Mouse (Mus musculus) ovary, adult 10 weeks (tissue): ENCODE results near the gene Lrr1. TPM values are rescaled to one million over a fixed set of nuclear protein-coding genes. Genes with fewer than 3 reads are reported as not detected.

Experiments
- polyA plus RNA-seq: library from polyadenylated mRNA; stranded (reverse); fragments of 350-450 nt; fragmentation: Illumina TruSeq; extraction: RNeasy Lipid Tissue Mini Kit (QIAGEN cat#74804); gene quantifications from one replicate; pipeline ENCODE4 v1.2.3, GENCODE M21; 2014

Gene Lrr1
- 25.0 TPM for polyA plus RNA-seq

DNA sequence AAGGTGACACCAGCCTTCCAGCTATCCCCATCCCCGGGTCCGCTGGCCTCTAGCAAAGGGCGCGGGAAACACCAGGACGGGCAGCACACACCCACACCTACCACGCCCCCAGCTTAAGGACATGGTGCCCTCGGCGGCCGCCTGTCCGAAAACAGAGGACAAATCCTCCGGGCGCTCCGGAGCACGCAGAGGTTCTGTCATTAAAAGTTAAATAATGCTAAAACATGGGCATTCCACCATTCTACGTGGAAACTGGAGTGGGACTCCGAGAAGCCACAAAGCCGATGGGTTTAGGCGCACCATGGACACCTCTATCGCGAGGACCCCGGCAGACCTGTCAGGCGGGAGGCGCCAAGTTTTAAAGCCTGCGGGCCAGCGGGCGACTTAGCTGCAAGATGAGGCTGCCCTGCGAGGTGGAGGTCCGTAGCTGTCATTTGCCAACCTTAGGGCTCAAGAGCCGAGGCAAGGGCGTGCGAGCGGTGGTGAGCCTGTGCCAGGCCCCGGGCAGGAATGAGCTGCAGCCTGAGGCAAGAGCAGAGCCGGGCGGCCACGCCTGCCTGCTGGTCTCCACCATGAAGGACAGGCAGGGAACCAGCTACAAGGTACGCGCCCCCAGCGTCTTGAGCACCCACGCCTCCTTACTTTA lies at the start of gene Lrr1:
Gene Lrr1 (plus strand): TSS at position 354 of the 646 bp plus-strand sequence.

DNA sequence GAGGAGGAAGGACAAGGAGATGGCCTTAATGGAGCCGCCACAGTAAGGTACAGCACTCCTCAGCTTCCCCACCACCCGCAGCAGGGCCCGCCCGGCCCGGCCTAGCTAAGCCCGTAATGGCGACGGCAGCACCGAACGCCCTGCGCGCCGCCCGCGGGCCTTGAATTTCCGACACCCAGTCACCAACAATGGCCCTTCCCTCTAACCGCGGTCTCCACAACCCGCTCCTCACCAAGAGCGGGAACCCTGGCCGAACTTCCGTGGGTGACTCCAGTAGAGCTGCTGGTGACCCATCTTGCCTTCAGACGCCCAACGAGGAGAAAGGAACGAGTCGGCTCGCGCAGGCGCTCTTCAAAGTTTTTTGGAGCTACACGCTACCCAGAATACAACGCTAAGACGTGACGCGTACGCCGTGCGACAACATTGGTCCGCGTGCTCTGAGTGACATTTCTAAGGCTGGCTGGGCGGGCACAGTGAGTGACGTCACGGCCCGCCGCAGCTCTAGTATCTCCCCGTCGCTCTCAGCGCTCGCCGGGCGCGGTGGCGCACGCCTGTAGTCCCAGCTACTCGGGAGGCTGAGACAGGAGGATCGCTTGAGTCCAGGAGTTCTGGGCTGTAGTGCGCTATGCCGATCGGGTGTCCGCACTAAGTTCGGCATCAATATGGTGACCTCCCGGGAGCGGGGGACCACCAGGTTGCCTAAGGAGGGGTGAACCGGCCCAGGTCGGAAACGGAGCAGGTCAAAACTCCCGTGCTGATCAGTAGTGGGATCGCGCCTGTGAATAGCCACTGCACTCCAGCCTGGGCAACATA lies 9.6 kb upstream of the Lrr1 start, which contains the start of gene Rps29:
Gene Rps29 (minus strand): TSS at position 422 of the 813 bp plus-strand sequence.

GRCm38 (mm10) chr12:69183583-69184308 lies 15.1 kb downstream of the Lrr1 start, which contains the start of the genes Rpl36al and Mgat2:
TSS of gene Rpl36al (minus strand) at chr12:69184083.
TSS of gene Mgat2 (plus strand) at chr12:69184157.

DNA sequence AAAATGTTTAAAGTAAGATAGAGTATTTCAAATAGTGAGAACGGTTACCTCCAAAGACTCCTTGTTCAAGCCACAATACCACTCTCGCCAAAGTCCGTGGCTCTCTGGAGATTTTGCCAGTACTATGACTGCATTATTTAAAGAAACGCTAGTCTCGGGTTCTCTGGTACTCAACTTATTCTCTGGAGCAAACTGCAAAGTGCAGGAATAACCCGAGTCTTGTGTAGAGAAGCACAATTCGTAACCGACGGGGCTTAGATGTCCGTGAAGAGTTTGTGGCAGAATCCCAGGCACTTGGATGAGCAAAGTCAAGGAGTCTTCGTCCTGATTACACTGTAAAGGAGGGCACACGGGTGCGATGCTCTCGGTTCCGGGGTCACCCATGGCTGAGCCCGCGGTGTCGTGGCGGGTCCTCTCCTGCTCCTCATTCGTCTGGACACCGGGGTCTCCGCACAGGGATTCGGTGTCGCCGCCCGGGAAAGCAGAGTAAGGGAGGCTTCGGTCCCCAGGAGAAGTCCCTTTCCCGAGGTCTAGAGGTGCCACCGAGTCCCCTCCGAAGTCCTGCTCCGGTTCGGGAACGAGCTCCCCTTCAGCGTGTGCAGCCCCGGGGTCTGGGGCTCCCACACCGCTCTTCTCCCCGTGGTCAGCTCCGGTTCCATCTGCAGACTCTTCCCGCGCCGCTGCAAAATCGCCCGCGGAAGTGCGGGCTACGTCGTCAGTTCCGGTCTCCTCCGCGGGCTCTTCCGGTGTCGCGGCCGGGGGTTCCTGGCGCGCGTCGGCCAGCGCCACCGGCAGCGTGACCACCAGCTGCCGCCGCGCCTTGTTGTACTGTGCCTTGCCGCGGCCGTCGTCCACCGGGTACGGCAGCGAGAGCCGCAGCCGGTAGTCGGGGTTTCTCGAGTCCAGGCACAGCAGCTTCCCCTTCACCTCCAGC lies 28.1 kb downstream of the Lrr1 start, which contains the start of gene Gm49383:
Gene Gm49383 (minus strand): TSS at position 661 of the 934 bp plus-strand sequence.

DNA sequence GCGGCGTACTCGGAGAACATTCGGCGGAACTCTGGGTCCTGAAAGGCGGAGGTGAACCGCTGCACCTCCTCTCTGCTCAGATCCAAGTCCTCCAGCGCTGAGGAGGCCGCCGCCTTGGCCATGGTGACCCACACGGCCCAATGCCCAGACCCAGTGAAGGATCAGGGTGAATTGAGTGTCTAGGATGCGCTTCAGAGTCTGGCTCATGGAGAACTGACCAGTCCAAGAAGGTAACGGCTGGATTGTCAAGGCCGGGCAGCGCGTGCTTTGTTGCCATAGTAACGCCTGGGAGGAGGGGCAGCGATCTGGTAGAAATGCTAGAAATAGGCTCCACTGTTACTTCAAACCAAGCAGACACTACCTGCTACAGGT lies 29.5 kb downstream of the Lrr1 start, which contains the start of gene Dnaaf2:
Gene Dnaaf2 (minus strand): TSS at position 266 of the 372 bp plus-strand sequence.

DNA sequence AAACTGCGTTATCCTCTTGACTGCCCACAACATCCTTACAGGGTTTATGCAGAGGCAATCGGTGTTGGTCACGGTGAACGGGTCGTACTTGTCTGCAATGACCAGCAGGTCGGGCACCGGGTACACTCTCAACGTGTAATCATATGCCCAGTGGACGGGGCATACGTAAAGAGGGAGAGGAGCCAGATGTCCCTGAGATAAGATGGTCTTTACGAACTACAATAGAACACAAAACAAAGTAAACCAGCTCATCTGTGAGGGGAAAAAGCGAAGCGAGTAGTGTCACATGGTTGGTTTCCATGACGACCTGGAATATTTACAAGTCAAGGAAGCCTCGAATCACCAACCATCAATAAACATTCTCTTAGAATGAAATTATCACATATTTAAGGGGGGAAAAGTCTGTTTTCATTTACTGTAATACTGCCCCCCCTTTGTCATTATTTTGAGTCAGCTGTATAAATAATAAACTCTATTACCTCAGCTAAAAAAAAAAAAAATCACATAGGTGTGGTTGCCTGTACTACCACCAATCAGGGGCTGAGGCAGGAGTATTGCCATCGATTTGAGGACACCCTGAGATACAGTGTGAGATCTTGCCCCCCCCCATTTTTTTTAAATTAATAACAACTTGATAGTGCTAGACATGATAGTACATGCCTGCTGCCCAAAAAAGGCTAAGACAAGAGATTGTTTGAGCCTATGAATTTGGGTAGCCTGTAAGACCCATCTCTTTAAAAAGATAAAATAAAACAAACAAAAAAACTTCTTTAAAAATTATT lies 35.6 kb downstream of the Lrr1 start, which contains the start of gene Gm49384:
Gene Gm49384 (minus strand): TSS at position 216 of the 782 bp plus-strand sequence.

GRCm38 (mm10) chr12:69227776-69228466 lies 59.3 kb downstream of the Lrr1 start, which contains the start of gene Pole2:
TSS of gene Pole2 (minus strand) at chr12:69228195.

Other genes starting within 250 kb of the Lrr1 start
- 34.2 TPM for gene Rps29, start 9.6 kb upstream of the Lrr1 start, polyA plus RNA-seq
- 191 TPM for gene Rpl36al, start 15.3 kb downstream of the Lrr1 start, polyA plus RNA-seq
- gene Mgat2, start 15.3 kb downstream of the Lrr1 start, polyA plus RNA-seq, result 173 TPM
- gene Gm49383, start 28.3 kb downstream of the Lrr1 start, polyA plus RNA-seq, result 1.3 TPM
- gene Dnaaf2, start 29.6 kb downstream of the Lrr1 start, polyA plus RNA-seq, result 3.9 TPM
- 26.4 TPM for gene Gm49384, start 35.5 kb downstream of the Lrr1 start, polyA plus RNA-seq
- gene Pole2, start 59.4 kb downstream of the Lrr1 start, polyA plus RNA-seq, result 16.5 TPM
- gene Klhdc1, start 72.4 kb downstream of the Lrr1 start, polyA plus RNA-seq, result 20.0 TPM
- gene Klhdc2, start 127.9 kb downstream of the Lrr1 start, polyA plus RNA-seq, result 165 TPM
- 111 TPM for gene Nemf, start 188.4 kb downstream of the Lrr1 start, polyA plus RNA-seq
- 74.6 TPM for gene Arf6, start 203.3 kb downstream of the Lrr1 start, polyA plus RNA-seq
- gene Gm9887, start 203.6 kb downstream of the Lrr1 start, polyA plus RNA-seq, result not detected